Mouse (Mus musculus): ENCODE data around the gene Acod1. TPM values are rescaled to one million over a fixed set of nuclear protein-coding genes. Genes with fewer than 3 reads are reported as not detected.

Acod1 gene
- polyA plus RNA-seq, 1 experiment from 2014 or later: not detected

DNA sequence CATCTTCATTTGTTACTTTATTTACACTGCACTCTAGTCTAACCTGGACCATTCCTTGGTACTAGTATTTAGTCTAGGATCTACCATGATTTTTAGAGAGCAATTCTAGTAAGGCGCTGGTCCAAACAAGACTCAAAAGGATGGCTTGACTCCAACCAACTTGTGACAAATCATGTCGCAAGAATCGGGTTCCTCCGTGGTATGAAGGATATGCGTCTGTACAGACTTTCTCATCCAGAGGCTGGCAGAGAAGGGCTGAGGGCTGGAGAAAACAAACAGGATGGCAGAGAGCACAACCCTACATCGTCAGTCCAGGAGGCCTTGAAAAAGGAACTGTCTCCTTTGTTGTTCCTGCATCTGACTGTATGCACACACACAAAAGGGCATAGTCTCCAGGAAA, 49.8 kb downstream of the Acod1 start:
- H3K9ac ChIP-seq: no peak overlapping the region
- no peak overlapping the region for H3K4me3 ChIP-seq
- H3K27me3 ChIP-seq: no peaks in the 10 kb centered on the region
- H3K36me3 ChIP-seq: peaks cover 7% of the 10 kb centered on the region; the same call in 1 of the 2 replicates
- no peak for ATAC-seq (ENCODE audit: low FRiP score, low read depth)
- 69% methylated on average over 6 of the region's 6 CpGs for WGBS
- H3K27ac ChIP-seq (replicated peaks): no peak overlapping the region
- peaks cover 34% of the 10 kb centered on the region for H3K4me1 ChIP-seq (replicated peaks)
- peak overlapping the region; percentile 11; the same call in 1 of the 2 replicates for H3K4me2 ChIP-seq
- H3K9me3 ChIP-seq: no peaks in the 10 kb centered on the region

DNA sequence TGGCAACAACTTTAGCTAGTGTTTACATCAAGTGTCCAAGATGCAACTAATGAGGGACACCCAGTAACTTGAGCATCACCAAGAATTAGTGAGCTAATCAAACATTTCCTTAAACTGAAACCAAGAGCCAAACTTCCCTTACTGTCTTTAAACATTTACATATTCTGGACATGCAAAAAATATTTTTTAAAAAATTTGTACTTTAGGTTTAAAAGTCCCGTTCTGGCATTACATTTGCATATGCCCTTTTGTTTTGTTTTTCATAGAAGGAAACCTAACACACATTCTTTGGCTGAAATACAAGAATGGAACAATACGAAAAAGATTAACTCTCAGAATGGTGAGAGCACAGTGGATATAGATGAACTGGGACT, 51.4 kb downstream of the Acod1 start:
- H3K4me3 ChIP-seq: peak overlapping the region; percentile 73
- H3K36me3 ChIP-seq: peaks cover 5% of the 10 kb centered on the region; the same call in 1 of the 2 replicates
- H3K9me3 ChIP-seq: no peaks in the 10 kb centered on the region
- peaks cover 34% of the 10 kb centered on the region for H3K4me1 ChIP-seq (replicated peaks)
- no peak for ATAC-seq (ENCODE audit: low FRiP score, low read depth)
- peak overlapping the region; percentile 80 for H3K9ac ChIP-seq
- peak overlapping the region; percentile 54 for H3K4me2 ChIP-seq
- 5% methylated on average over 2 of the region's 2 CpGs for WGBS
- no peaks in the 10 kb centered on the region for H3K27me3 ChIP-seq
- peak overlapping the region; percentile 95 for H3K27ac ChIP-seq (replicated peaks)

DNA sequence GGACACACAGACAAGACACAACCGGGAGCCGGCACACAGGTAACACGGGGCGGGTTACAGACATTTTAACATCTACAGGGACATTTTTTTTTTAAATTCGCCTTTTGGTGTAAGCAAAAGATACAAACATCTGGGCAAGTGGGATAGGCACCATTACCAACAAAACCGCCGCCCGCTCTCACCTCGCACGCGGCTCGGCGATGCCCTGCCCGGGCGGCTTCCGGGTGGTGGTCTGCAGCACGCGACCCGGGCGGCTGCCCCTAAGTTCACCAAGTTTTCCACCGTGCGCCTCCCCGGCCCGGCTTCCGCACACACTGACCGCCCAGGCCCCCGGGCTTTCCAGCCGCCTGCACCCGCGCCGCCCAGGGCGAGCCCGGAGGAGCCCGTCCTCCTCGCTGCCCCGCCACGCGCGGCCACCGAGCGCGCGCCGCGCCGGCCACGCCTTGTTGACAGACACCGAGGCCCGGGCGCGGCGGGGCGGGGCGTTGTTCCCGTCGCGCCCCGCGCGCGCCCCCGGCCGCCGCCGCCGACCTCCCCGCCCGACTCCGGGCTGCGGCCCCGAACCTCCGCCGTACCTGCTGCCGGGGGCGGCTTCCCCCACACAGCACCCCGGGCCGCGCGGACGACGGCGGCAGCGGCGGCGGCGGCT, 51.9 kb downstream of the Acod1 start:
- Histone ChIP-seq H3K4me2 (peak overlapping the region; percentile 54), H3K4me1 (replicated peaks) (peaks cover 29% of the 10 kb centered on the region), H3K27ac (replicated peaks) (peak overlapping the region; percentile 95), H3K9ac (peak overlapping the region; percentile 80), H3K27me3 (no peaks in the 10 kb centered on the region), H3K9me3 (no peaks in the 10 kb centered on the region), H3K4me3 (peak overlapping the region; percentile 73), H3K36me3 (peaks cover 5% of the 10 kb centered on the region; the same call in 1 of the 2 replicates)
- ATAC-seq (ENCODE audit: low FRiP score, low read depth): peak; percentile 85
- 0% methylated on average over 69 of the region's 86 CpGs for WGBS

DNA sequence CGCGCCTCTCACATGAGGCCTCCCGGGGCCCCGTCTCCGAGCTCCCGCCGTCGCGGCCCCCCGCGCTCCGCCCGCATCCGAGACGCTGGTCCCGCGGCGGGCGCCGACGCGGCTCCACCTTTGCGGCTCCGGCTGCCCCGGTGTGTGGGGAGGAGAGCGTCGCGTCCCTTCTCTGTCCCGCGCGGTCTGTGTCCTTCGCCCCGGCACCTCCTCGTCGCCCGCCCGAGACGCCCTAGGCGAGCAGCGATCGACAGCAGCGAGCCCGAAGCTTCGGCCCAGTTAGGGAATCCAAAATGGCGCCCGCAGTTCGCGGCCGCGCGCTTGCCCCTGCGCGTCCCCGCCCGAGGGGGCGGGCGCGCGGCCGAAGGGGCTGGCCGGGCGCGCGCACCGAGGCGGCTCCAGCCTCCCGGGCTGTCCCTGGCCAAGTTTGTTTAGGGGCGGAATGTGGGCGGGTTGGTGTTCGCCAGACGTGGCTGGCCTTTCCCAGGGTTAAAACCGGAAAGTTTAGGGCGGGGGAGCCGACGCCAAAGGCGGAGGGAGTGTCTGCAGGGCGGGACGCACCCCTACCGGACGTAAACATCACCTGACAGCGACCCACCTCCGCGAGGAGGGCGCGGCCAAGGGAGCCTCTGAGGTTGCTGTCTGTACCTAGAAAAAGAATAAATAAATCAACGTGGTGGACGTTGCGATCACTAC, 52.6 kb downstream of the Acod1 start, which contains the start of gene Fbxl3:
Gene Fbxl3, minus strand, starts transcription at position 329 of the 696 bp plus-strand sequence.
- Histone ChIP-seq H3K36me3 (peaks cover 5% of the 10 kb centered on the region; the same call in 1 of the 2 replicates), H3K4me1 (replicated peaks) (peaks cover 28% of the 10 kb centered on the region), H3K27ac (replicated peaks) (peak within 1 kb of the TSS; percentile 95), H3K4me2 (peak within 1 kb of the TSS; percentile 54), H3K9me3 (no peaks in the 10 kb centered on the region), H3K27me3 (no peaks in the 10 kb centered on the region), H3K4me3 (peak within 1 kb of the TSS; percentile 73), H3K9ac (peak within 1 kb of the TSS; percentile 80)
- WGBS: under 1% methylated on average over 88 of the region's 88 CpGs
- peak; percentile 89 for ATAC-seq (ENCODE audit: low FRiP score, low read depth)

DNA sequence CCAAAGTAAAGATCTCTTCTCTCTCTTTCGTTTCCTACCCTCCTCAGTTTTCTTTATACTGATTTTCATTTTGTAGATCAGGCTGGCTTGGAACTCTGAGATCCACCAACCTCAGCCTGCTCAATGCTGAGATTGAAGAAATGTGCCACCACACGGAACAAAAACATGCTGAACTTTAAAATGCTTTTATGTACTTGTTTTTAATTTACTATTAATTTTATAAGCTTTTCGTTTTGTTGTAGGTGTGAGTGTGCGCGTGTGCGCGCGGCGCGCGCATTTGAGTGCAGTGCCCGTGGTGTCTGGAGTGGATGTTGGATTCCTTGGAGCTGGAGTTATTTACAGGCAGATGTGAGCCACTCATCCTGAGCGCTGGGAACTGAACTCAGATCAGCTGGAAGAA, 53.5 kb downstream of the Acod1 start:
- Histone ChIP-seq H3K9me3 (no peaks in the 10 kb centered on the region), H3K4me3 (no peak overlapping the region), H3K27ac (replicated peaks) (no peak overlapping the region), H3K9ac (no peak overlapping the region), H3K27me3 (no peaks in the 10 kb centered on the region), H3K4me2 (peak overlapping the region; percentile 54; the same call in 1 of the 2 replicates), H3K36me3 (peaks cover 1% of the 10 kb centered on the region; the same call in 1 of the 2 replicates), H3K4me1 (replicated peaks) (peaks cover 24% of the 10 kb centered on the region)
- ATAC-seq (ENCODE audit: low FRiP score, low read depth): no peak
- WGBS: 86% methylated on average over 13 of the region's 13 CpGs

DNA sequence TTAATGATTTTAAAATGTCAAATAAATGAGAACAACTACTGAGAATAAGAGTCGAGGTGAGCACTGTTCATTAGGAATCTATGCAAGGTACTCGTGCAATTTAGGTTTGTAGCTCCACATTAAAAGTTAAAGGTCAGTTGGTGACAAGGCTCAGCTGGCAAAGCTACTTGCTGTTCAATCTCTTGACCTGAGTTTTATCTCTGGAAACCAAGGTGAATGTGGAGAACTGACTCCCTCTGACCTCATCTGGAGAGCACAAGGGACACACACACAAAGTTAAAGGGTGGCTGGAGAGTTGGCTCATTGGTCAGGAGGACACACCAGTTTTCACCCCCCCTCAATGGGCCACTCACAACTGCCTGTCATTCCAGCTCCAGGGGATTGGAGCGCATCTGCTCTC, 54.4 kb downstream of the Acod1 start:
- WGBS: 75% methylated on average over 3 of the region's 3 CpGs
- ATAC-seq (ENCODE audit: low FRiP score, low read depth): no peak

DNA sequence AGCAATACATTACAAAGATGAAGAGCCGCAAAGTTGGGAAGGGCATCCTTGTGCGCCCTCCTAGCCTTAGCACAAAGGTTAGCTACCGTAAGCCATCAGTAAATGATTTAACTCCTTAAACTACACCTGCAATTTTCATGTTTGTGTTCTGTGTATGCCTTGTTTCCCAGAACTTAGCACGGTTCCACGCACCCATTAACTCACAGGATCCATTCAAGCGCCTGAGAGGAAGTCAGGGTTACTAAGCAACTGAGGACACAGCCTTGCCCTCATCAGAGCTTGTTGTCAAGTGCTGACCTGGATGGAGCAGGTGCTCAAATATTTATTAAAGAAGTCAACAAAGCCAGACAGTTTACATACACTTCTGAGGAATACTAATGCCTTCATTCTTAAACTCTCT, 55.5 kb downstream of the Acod1 start:
- no peak for ATAC-seq (ENCODE audit: low FRiP score, low read depth)
- H3K36me3 ChIP-seq: no peaks in the 10 kb centered on the region
- H3K4me3 ChIP-seq: no peak overlapping the region
- 63% methylated on average over 6 of the region's 6 CpGs for WGBS
- H3K4me1 ChIP-seq (replicated peaks): peaks cover 8% of the 10 kb centered on the region
- no peak overlapping the region for H3K27ac ChIP-seq (replicated peaks)
- no peaks in the 10 kb centered on the region for H3K27me3 ChIP-seq
- no peak overlapping the region for H3K4me2 ChIP-seq
- no peak overlapping the region for H3K9ac ChIP-seq
- no peaks in the 10 kb centered on the region for H3K9me3 ChIP-seq

More for the DNA sequence above, 54.4 kb downstream of the Acod1 start:
- no peaks in the 10 kb centered on the region for H3K27me3 ChIP-seq
- H3K9me3 ChIP-seq: no peaks in the 10 kb centered on the region
- H3K4me3 ChIP-seq: no peak overlapping the region
- H3K27ac ChIP-seq (replicated peaks): no peak overlapping the region
- H3K4me2 ChIP-seq: no peak overlapping the region
- H3K36me3 ChIP-seq: no peaks in the 10 kb centered on the region
- no peak overlapping the region for H3K9ac ChIP-seq
- peaks cover 18% of the 10 kb centered on the region for H3K4me1 ChIP-seq (replicated peaks)

DNA sequence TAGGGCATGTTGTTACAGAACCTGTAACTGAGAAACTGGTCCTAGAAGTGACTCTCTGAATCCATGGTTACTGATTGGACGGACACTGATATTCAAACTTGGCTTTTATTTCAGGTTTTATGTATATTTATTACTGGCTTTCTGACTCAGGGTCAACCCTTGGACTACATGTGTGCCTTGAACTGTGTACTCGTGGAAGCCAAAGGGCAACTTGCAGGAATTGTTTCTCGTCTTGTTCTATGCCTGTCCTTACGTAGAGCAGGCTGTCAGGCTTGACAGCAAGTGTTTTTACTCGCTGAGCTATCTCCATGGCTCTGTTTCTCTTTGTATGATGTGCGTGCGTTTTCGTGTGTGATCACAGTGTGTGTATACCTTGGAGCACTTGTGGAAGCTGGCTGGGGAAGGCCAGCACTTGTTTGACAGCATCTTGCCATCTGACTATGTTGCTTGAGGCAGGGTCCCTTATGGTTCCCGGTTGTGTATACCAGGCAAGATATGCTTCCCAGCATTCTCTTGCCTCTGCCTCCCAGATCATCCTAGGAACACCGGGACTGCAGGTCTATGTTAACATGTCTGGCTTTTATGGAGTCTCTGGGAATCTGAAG, 56.1 kb downstream of the Acod1 start:
- Histone ChIP-seq H3K4me3 (no peak overlapping the region), H3K9ac (no peak overlapping the region), H3K4me1 (replicated peaks) (peaks cover 4% of the 10 kb centered on the region), H3K27ac (replicated peaks) (no peak overlapping the region), H3K9me3 (no peaks in the 10 kb centered on the region), H3K36me3 (no peaks in the 10 kb centered on the region), H3K4me2 (no peak overlapping the region), H3K27me3 (no peaks in the 10 kb centered on the region)
- no peak for ATAC-seq (ENCODE audit: low FRiP score, low read depth)
- WGBS: 78% methylated on average over 10 of the region's 10 CpGs

Other genes with a start within 250 kb of the Acod1 start
- 10.5 and 13.1 TPM in 2 replicates for gene Kctd12, start 64.3 kb upstream of the Acod1 start, polyA plus RNA-seq (2015; fragmentation: Nextera tagmentation; extraction: Ambion mirVana)
- gene Cln5, start 23.2 kb downstream of the Acod1 start, polyA plus RNA-seq (2015; fragmentation: Nextera tagmentation; extraction: Ambion mirVana): 13.6 and 13.7 TPM in 2 replicates
- 21.5 and 23.0 TPM in 2 replicates for gene Fbxl3, start 52.6 kb downstream of the Acod1 start, polyA plus RNA-seq (2015; fragmentation: Nextera tagmentation; extraction: Ambion mirVana)